Mouse (Mus musculus) forebrain, embryonic 13.5 days (tissue): ENCODE results near the gene Gm49416. TPM values are rescaled to one million over a fixed set of nuclear protein-coding genes. Genes with fewer than 3 reads are reported as not detected.

Experiments used
- microRNA-seq: library from miRNA; unstranded; fragments of <30 nt; microRNA quantifications from one replicate; pipeline ENCODE4, GENCODE M21; 2016
- polyA plus RNA-seq: library from polyadenylated mRNA; unstranded; fragments of >200 nt; fragmentation: Nextera tagmentation; extraction: Ambion mirVana; gene quantifications from 2 replicates; pipeline ENCODE4 v1.2.1, GENCODE M21; 2015

The Gm49416 gene
- polyA plus RNA-seq, 1 experiment from 2014 or later, result not detected

Small RNA genes lying within 50 kb of the gene (microRNA-seq; reads per million reads assigned to microRNA genes)
- gene Mir5136, result 0.80 reads per million

Other genes with a start within 250 kb of the Gm49416 start
- 0.94 and 1.3 TPM in 2 replicates for gene Chrm1, start 225.1 kb upstream of the Gm49416 start, polyA plus RNA-seq
- 135 and 143 TPM in 2 replicates for gene Slc3a2, start 165.6 kb upstream of the Gm49416 start, polyA plus RNA-seq
- 92.0 and 97.4 TPM in 2 replicates for gene Wdr74, start 153.1 kb upstream of the Gm49416 start, polyA plus RNA-seq
- 1.9 and 3.7 TPM in 2 replicates for gene 1700092M07Rik, start 148.2 kb upstream of the Gm49416 start, polyA plus RNA-seq
- 117 and 118 TPM in 2 replicates for gene Stx5a, start 147.5 kb upstream of the Gm49416 start, polyA plus RNA-seq
- 194 and 211 TPM in 2 replicates for gene Nxf1, start 131.9 kb upstream of the Gm49416 start, polyA plus RNA-seq
- gene Tmem223, start 117.9 kb upstream of the Gm49416 start, polyA plus RNA-seq, result 260 and 261 TPM in 2 replicates
- gene Tmem179b, start 114.5 kb upstream of the Gm49416 start, polyA plus RNA-seq, result 35.9 and 36.5 TPM in 2 replicates
- gene Taf6l, start 102.5 kb upstream of the Gm49416 start, polyA plus RNA-seq, result 30.1 and 33.0 TPM in 2 replicates
- 174 and 190 TPM in 2 replicates for gene Polr2g, start 90.3 kb upstream of the Gm49416 start, polyA plus RNA-seq
- 7.9 and 8.5 TPM in 2 replicates for gene Zbtb3, start 86.4 kb upstream of the Gm49416 start, polyA plus RNA-seq
- 86.1 and 89.1 TPM in 2 replicates for gene Ttc9c, start 69.6 kb upstream of the Gm49416 start, polyA plus RNA-seq
- 6.4 and 6.8 TPM in 2 replicates for gene Hnrnpul2, start 68.9 kb upstream of the Gm49416 start, polyA plus RNA-seq
- gene AC129217.1, start 59.2 kb upstream of the Gm49416 start, polyA plus RNA-seq, result not detected in 2 replicates
- gene Bscl2, start 51.5 kb upstream of the Gm49416 start, polyA plus RNA-seq, result 66.9 and 72.1 TPM in 2 replicates
- 198 and 204 TPM in 2 replicates for gene Gng3, start 49.7 kb upstream of the Gm49416 start, polyA plus RNA-seq
- gene Lrrn4cl, start 38.2 kb upstream of the Gm49416 start, polyA plus RNA-seq, result 0.28 and 0.39 TPM in 2 replicates
- gene Ubxn1, start 17.4 kb upstream of the Gm49416 start, polyA plus RNA-seq, result 188 and 194 TPM in 2 replicates
- gene Uqcc3, start 8.0 kb upstream of the Gm49416 start, polyA plus RNA-seq, result 61.8 and 64.6 TPM in 2 replicates
- 73.6 and 85.7 TPM in 2 replicates for gene Lbhd1, start 5.2 kb upstream of the Gm49416 start, polyA plus RNA-seq
- gene Gm49403, start 5.0 kb upstream of the Gm49416 start, polyA plus RNA-seq, result not detected in 2 replicates
- 92.5 and 97.7 TPM in 2 replicates for gene 1810009A15Rik, start 73 bp upstream of the Gm49416 start, polyA plus RNA-seq
- 37.9 and 44.5 TPM in 2 replicates for gene Ints5, start 4.1 kb downstream of the Gm49416 start, polyA plus RNA-seq
- 83.6 and 91.5 TPM in 2 replicates for gene Ganab, start 9.1 kb downstream of the Gm49416 start, polyA plus RNA-seq
- gene B3gat3, start 31.4 kb downstream of the Gm49416 start, polyA plus RNA-seq, result 66.4 and 69.5 TPM in 2 replicates
- 1.2 and 1.3 TPM in 2 replicates for gene Rom1, start 40.4 kb downstream of the Gm49416 start, polyA plus RNA-seq
- gene Eml3, start 40.6 kb downstream of the Gm49416 start, polyA plus RNA-seq, result 8.9 and 9.6 TPM in 2 replicates
- 178 and 180 TPM in 2 replicates for gene Mta2, start 52.9 kb downstream of the Gm49416 start, polyA plus RNA-seq
- 35.3 and 36.7 TPM in 2 replicates for gene Tut1, start 64.9 kb downstream of the Gm49416 start, polyA plus RNA-seq
- 369 and 373 TPM in 2 replicates for gene Eef1g, start 78.1 kb downstream of the Gm49416 start, polyA plus RNA-seq
- 2.8 and 3.0 TPM in 2 replicates for gene Ahnak, start 100.4 kb downstream of the Gm49416 start, polyA plus RNA-seq
- not detected in 2 replicates for gene Scgb1a1, start 199.0 kb downstream of the Gm49416 start, polyA plus RNA-seq
- gene Asrgl1, start 246.7 kb downstream of the Gm49416 start, polyA plus RNA-seq, result 28.7 and 29.4 TPM in 2 replicates